Mouse (Mus musculus): ENCODE results near the gene Tmem201. TPM values are rescaled to one million over a fixed set of nuclear protein-coding genes. Genes with fewer than 3 reads are reported as not detected.
A peak's percentile ranks its signal among the peaks of the same experiment; 100 is the strongest.

Tmem201 gene
- polyA plus RNA-seq (2012; ENCODE audit: insufficient read depth, insufficient read length, missing spikeins) = 1.9 and 3.6 TPM in 2 replicates

- peaks cover 13% of the 10 kb centered on the region for H3K4me1 ChIP-seq (ENCODE audit: control insufficient read depth, insufficient read depth, low read length)
- TF ChIP-seq POLR2A (IDR thresholded peaks at IDR 0.05; ENCODE audit: borderline replicate concordance, low read depth, low read length) (no peak), CTCF (IDR thresholded peaks at IDR 0.05; ENCODE audit: low read depth, low read length) (peak; percentile 15; the same call in 1 of the 2 replicates)
- peak within 1 kb of the TSS; percentile 79 for H3K4me3 ChIP-seq (ENCODE audit: insufficient read depth, low read length)
- no peak within 1 kb of the TSS for H3K27ac ChIP-seq (ENCODE audit: insufficient read depth, low read depth, low read length)
Observed at GRCm38 (mm10) chr4:149737383-149738324, at the start of gene Tmem201. TSS of gene Tmem201 (minus strand) at chr4:149738044.

GRCm38 (mm10) chr4:149784901-149785300, 47.1 kb upstream of the Tmem201 start:
- Histone ChIP-seq H3K27ac (ENCODE audit: insufficient read depth, low read depth, low read length) (no peak overlapping the region), H3K4me3 (ENCODE audit: insufficient read depth, low read length) (no peak overlapping the region), H3K4me1 (ENCODE audit: control insufficient read depth, insufficient read depth, low read length) (peaks cover 35% of the 10 kb centered on the region)
- TF ChIP-seq POLR2A (IDR thresholded peaks at IDR 0.05; ENCODE audit: borderline replicate concordance, low read depth, low read length) (no peak), CTCF (IDR thresholded peaks at IDR 0.05; ENCODE audit: low read depth, low read length) (no peak)

- no peak overlapping the region for H3K4me3 ChIP-seq (ENCODE audit: insufficient read depth, low read length)
- peaks cover 35% of the 10 kb centered on the region for H3K4me1 ChIP-seq (ENCODE audit: control insufficient read depth, insufficient read depth, low read length)
- TF ChIP-seq POLR2A (IDR thresholded peaks at IDR 0.05; ENCODE audit: borderline replicate concordance, low read depth, low read length) (no peak), CTCF (IDR thresholded peaks at IDR 0.05; ENCODE audit: low read depth, low read length) (no peak)
- no peak overlapping the region for H3K27ac ChIP-seq (ENCODE audit: insufficient read depth, low read depth, low read length)
Observed at GRCm38 (mm10) chr4:149784371-149784770, 46.5 kb upstream of the Tmem201 start.

- peaks cover 43% of the 10 kb centered on the region for H3K4me1 ChIP-seq (ENCODE audit: control insufficient read depth, insufficient read depth, low read length)
- no peak for TF ChIP-seq CTCF (IDR thresholded peaks at IDR 0.05; ENCODE audit: low read depth, low read length)
- TF ChIP-seq POLR2A (IDR thresholded peaks at IDR 0.05; ENCODE audit: borderline replicate concordance, low read depth, low read length) = no peak
- H3K27ac ChIP-seq (ENCODE audit: insufficient read depth, low read depth, low read length) = no peak overlapping the region
- no peak overlapping the region for H3K4me3 ChIP-seq (ENCODE audit: insufficient read depth, low read length)
Observed at GRCm38 (mm10) chr4:149782975-149783374, 45.1 kb upstream of the Tmem201 start.

GRCm38 (mm10) chr4:149780565-149781356, 42.9 kb upstream of the Tmem201 start:
- peak overlapping the region; percentile 29 for H3K27ac ChIP-seq (ENCODE audit: insufficient read depth, low read depth, low read length)
- H3K4me1 ChIP-seq (ENCODE audit: control insufficient read depth, insufficient read depth, low read length) = peaks cover 53% of the 10 kb centered on the region
- peak overlapping the region; percentile 31 for H3K4me3 ChIP-seq (ENCODE audit: insufficient read depth, low read length)
- no peak for TF ChIP-seq CTCF (IDR thresholded peaks at IDR 0.05; ENCODE audit: low read depth, low read length)

- Histone ChIP-seq H3K4me3 (ENCODE audit: insufficient read depth, low read length) (no peak overlapping the region), H3K27ac (ENCODE audit: insufficient read depth, low read depth, low read length) (0 out of 2 replicates have a peak overlapping the region, but pooled peaks have one; percentile 29), H3K4me1 (ENCODE audit: control insufficient read depth, insufficient read depth, low read length) (peaks cover 55% of the 10 kb centered on the region)
- no peak for TF ChIP-seq POLR2A (IDR thresholded peaks at IDR 0.05; ENCODE audit: borderline replicate concordance, low read depth, low read length)
- 0 out of 2 replicates have a peak, but pooled peaks have one; percentile 4 for TF ChIP-seq CTCF (IDR thresholded peaks at IDR 0.05; ENCODE audit: low read depth, low read length)
Observed at GRCm38 (mm10) chr4:149779966-149780365, 42.1 kb upstream of the Tmem201 start.

- no peak overlapping the region for H3K4me3 ChIP-seq (ENCODE audit: insufficient read depth, low read length)
- H3K4me1 ChIP-seq (ENCODE audit: control insufficient read depth, insufficient read depth, low read length) = peaks cover 59% of the 10 kb centered on the region
- no peak overlapping the region for H3K27ac ChIP-seq (ENCODE audit: insufficient read depth, low read depth, low read length)
- no peak for TF ChIP-seq POLR2A (IDR thresholded peaks at IDR 0.05; ENCODE audit: borderline replicate concordance, low read depth, low read length)
- TF ChIP-seq CTCF (IDR thresholded peaks at IDR 0.05; ENCODE audit: low read depth, low read length) = no peak
Observed at GRCm38 (mm10) chr4:149777126-149777525, 39.3 kb upstream of the Tmem201 start.

GRCm38 (mm10) chr4:149775760-149776362, 38.0 kb upstream of the Tmem201 start:
- Histone ChIP-seq H3K27ac (ENCODE audit: insufficient read depth, low read depth, low read length) (no peak overlapping the region), H3K4me1 (ENCODE audit: control insufficient read depth, insufficient read depth, low read length) (peaks cover 46% of the 10 kb centered on the region), H3K4me3 (ENCODE audit: insufficient read depth, low read length) (no peak overlapping the region)
- TF ChIP-seq CTCF (IDR thresholded peaks at IDR 0.05; ENCODE audit: low read depth, low read length) (no peak), POLR2A (IDR thresholded peaks at IDR 0.05; ENCODE audit: borderline replicate concordance, low read depth, low read length) (no peak)

GRCm38 (mm10) chr4:149775330-149775729, 37.5 kb upstream of the Tmem201 start:
- H3K27ac ChIP-seq (ENCODE audit: insufficient read depth, low read depth, low read length) = no peak overlapping the region
- peaks cover 44% of the 10 kb centered on the region for H3K4me1 ChIP-seq (ENCODE audit: control insufficient read depth, insufficient read depth, low read length)
- no peak overlapping the region for H3K4me3 ChIP-seq (ENCODE audit: insufficient read depth, low read length)
- no peak for TF ChIP-seq CTCF (IDR thresholded peaks at IDR 0.05; ENCODE audit: low read depth, low read length)
- TF ChIP-seq POLR2A (IDR thresholded peaks at IDR 0.05; ENCODE audit: borderline replicate concordance, low read depth, low read length) = no peak

Data from bone marrow macrophage, adult 2 months (primary cell).